Mouse (Mus musculus) midbrain, embryonic 13.5 days (tissue): ENCODE measurements around the gene Arid5b. TPM values are rescaled to one million over a fixed set of nuclear protein-coding genes. Genes with fewer than 3 reads are reported as not detected.

ENCODE experiments used
- ATAC-seq: fragments of 200-750 bp; cut with Nextera tagmentation; 2 replicates; pipeline ENCODE4 v1.8.0; 2017; ENCODE audit warnings: mild to moderate bottlenecking, moderate TSS enrichment, moderate library complexity
- H3K27ac ChIP-seq: fragments of 300-500 bp; sonication (generic); 2 replicates; pipeline ENCODE4 v1.5.1; 2015; ENCODE audit warnings: inconsistent platforms, mild to moderate bottlenecking, moderate library complexity
- H3K27me3 ChIP-seq: fragments of 300-500 bp; sonication (generic); 2 replicates; pipeline ENCODE4 v1.6.1; 2015; ENCODE audit warnings: mild to moderate bottlenecking, inconsistent platforms
- H3K36me3 ChIP-seq: fragments of 300-500 bp; sonication (generic); 2 replicates; pipeline ENCODE4 v1.6.1; 2015; ENCODE audit warnings: mild to moderate bottlenecking, inconsistent platforms
- H3K4me1 ChIP-seq: fragments of 300-500 bp; sonication (generic); replicated peaks from 2 replicates; pipeline ENCODE4 v1.6.1; 2015; ENCODE audit warnings: inconsistent platforms
- H3K4me2 ChIP-seq: fragments of 300-500 bp; sonication (generic); replicated peaks from 2 replicates; pipeline ENCODE4 v1.6.1; 2015; ENCODE audit warnings: moderate library complexity, mild to moderate bottlenecking, inconsistent platforms
- H3K4me3 ChIP-seq: fragments of 300-500 bp; sonication (generic); replicated peaks from 2 replicates; pipeline ENCODE4 v1.5.1; 2015; ENCODE audit warnings: mild to moderate bottlenecking, inconsistent platforms
- H3K9ac ChIP-seq: fragments of 300-500 bp; sonication (generic); replicated peaks from 2 replicates; pipeline ENCODE4 v1.6.1; 2015; ENCODE audit warnings: mild to moderate bottlenecking, inconsistent platforms
- H3K9me3 ChIP-seq: fragments of 300-500 bp; sonication (generic); 2 replicates; pipeline ENCODE4 v1.6.1; 2016; ENCODE audit warnings: mild to moderate bottlenecking, inconsistent platforms
- WGBS: fragments of 180-500 bp; shearing (Covaris S2); methylation state at CpG from one replicate; pipeline ENCODE4 v1.1.7; 2015; 5-methylcytosine and 5-hydroxymethylcytosine counted together
- polyA plus RNA-seq: library from polyadenylated mRNA; unstranded; fragments of >200 nt; fragmentation: Nextera tagmentation; extraction: Ambion mirVana; gene quantifications from 2 replicates; pipeline ENCODE4 v1.2.1, GENCODE M21; 2015

The Arid5b gene
- polyA plus RNA-seq, 1 experiment from 2014 or later = 20.5 TPM

GRCm38 (mm10) chr10:68180151-68180550 is 98.4 kb downstream of the Arid5b start:
- H3K9ac ChIP-seq = no peak overlapping the region
- H3K27me3 ChIP-seq = no peaks in the 10 kb centered on the region
- no peak overlapping the region for H3K27ac ChIP-seq
- peaks cover 4% of the 10 kb centered on the region for H3K36me3 ChIP-seq
- WGBS = 66% methylated on average over 4 of the region's 4 CpGs
- H3K4me2 ChIP-seq = no peak overlapping the region
- no peak overlapping the region for H3K4me3 ChIP-seq
- H3K4me1 ChIP-seq = no peaks in the 10 kb centered on the region
- ATAC-seq = no peak
- no peaks in the 10 kb centered on the region for H3K9me3 ChIP-seq

DNA sequence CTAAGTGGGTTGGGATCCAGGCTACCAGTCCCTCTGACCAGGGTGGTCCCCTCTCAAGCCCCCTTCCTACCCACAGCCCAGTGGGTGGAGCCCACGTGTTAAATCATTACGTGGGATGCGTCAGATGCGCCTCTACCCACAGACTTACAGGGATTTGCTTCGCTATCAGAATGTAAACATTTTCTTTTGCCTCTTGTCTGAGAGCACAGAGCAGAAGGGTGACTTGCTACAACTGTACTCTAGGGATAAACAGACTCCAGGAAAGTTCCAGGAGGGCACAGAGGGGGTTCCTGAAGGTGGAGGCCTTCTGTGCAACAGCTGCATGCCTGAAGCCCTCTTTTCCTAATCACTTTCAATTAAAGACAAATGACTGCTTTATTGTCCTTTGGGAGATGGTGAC is 98.8 kb downstream of the Arid5b start:
- no peaks in the 10 kb centered on the region for H3K27me3 ChIP-seq
- H3K4me1 ChIP-seq = no peaks in the 10 kb centered on the region
- 68% methylated on average over 5 of the region's 5 CpGs for WGBS
- no peaks in the 10 kb centered on the region; the same call in 1 of the 2 replicates for H3K36me3 ChIP-seq
- H3K27ac ChIP-seq = no peak overlapping the region
- no peak overlapping the region for H3K9ac ChIP-seq
- H3K4me2 ChIP-seq = no peak overlapping the region
- H3K9me3 ChIP-seq = no peaks in the 10 kb centered on the region
- H3K4me3 ChIP-seq = no peak overlapping the region
- ATAC-seq = no peak

GRCm38 (mm10) chr10:68179339-68179738 is 99.2 kb downstream of the Arid5b start:
- 86% methylated on average over 4 of the region's 4 CpGs for WGBS
- no peak for ATAC-seq

DNA sequence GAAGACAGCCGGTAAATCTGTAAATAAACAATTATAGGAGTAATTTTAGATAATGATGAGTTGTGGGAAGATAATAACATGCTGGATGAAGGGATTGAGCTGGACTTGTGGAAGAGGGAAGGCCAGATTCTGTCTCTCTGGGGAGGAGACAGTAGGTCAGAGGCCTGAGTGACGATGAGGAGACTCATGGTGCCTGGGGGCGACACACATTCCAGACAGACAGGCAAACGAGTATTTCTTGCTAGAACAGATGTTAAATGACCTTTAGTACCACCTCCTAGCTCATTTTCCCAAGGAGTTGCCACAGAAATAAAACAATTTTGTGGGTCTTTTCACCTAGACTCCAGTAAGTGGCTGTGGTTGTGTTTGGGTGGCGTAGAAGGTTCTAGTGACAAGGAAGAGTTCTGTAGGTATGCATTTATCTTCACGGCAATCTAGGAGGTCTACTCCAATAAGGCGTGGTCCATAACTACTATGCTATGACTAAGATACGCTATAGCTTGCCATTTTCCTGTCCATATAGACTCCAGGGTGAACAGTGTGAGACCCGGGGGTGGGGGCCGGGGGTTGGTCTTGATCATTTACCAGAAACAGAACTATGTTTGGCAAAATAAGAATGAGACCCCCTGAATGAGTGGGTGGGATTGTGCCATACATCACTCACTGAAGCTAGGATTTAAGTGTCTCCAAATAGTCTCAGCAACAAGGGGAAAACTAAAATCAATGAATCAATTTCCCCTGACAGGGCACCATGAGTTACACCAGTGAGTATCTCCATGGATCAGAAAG is 100.6 kb downstream of the Arid5b start:
- H3K27me3 ChIP-seq = no peaks in the 10 kb centered on the region
- WGBS = 86% methylated on average over 10 of the region's 10 CpGs
- no peak for ATAC-seq
- no peaks in the 10 kb centered on the region for H3K36me3 ChIP-seq
- H3K27ac ChIP-seq = no peak overlapping the region
- H3K4me3 ChIP-seq = no peak overlapping the region
- no peaks in the 10 kb centered on the region for H3K4me1 ChIP-seq
- no peak overlapping the region for H3K9ac ChIP-seq
- no peak overlapping the region for H3K4me2 ChIP-seq
- H3K9me3 ChIP-seq = no peaks in the 10 kb centered on the region

More at GRCm38 (mm10) chr10:68179339-68179738, 99.2 kb downstream of the Arid5b start:
- Histone ChIP-seq H3K9me3 (no peaks in the 10 kb centered on the region), H3K27me3 (no peaks in the 10 kb centered on the region), H3K27ac (no peak overlapping the region), H3K9ac (no peak overlapping the region), H3K4me2 (no peak overlapping the region), H3K4me3 (no peak overlapping the region), H3K4me1 (no peaks in the 10 kb centered on the region), H3K36me3 (no peaks in the 10 kb centered on the region)

DNA sequence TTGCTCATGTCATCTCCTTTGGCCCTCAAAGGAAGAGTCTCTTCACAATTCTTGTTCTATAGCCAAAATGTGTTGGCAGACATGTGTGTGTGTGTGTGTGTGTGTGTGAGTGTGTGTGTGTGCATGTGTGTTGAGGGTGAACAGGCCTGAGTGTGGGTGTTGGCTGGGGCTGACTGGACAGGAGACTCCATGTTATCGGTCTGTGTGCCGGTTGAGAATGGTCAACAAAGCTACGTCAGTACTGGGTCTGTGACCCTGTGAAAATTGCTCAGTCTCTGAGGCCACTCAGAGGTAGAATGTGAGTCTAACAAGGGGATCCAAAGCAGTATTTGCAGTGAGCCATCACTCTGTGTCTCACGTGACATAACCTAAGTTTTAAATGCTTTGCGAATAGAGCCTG is 102.7 kb downstream of the Arid5b start:
- Histone ChIP-seq H3K9ac (no peak overlapping the region), H3K9me3 (no peaks in the 10 kb centered on the region), H3K4me3 (no peak overlapping the region), H3K36me3 (no peaks in the 10 kb centered on the region), H3K4me2 (no peak overlapping the region), H3K4me1 (no peaks in the 10 kb centered on the region), H3K27me3 (no peaks in the 10 kb centered on the region), H3K27ac (no peak overlapping the region)
- no peak for ATAC-seq
- WGBS = 94% methylated on average over 5 of the region's 5 CpGs

DNA sequence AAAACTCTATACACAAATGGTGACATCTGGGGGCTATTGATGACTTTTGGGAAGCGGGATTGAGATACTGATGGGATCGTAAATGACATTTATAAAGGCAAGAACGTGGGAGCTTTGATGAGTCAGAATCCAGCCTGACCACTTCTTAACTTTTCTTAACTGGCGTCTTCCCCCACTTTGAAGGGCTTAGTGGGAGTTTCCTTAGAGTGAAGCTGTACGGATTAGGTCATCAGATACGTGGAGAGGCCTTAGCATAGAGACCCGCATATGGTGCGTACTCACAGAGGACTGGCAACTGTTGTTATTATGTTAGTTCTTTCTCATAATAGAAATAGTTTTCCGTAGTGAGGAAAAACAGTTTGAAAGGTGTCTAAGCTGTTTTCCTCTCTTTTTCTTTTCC is 104.9 kb downstream of the Arid5b start:
- Histone ChIP-seq H3K4me2 (no peak overlapping the region), H3K27me3 (no peaks in the 10 kb centered on the region), H3K27ac (no peak overlapping the region), H3K36me3 (no peaks in the 10 kb centered on the region), H3K9ac (no peak overlapping the region), H3K4me1 (no peaks in the 10 kb centered on the region), H3K9me3 (no peaks in the 10 kb centered on the region), H3K4me3 (no peak overlapping the region)
- 89% methylated on average over 9 of the region's 9 CpGs for WGBS
- ATAC-seq = no peak

DNA sequence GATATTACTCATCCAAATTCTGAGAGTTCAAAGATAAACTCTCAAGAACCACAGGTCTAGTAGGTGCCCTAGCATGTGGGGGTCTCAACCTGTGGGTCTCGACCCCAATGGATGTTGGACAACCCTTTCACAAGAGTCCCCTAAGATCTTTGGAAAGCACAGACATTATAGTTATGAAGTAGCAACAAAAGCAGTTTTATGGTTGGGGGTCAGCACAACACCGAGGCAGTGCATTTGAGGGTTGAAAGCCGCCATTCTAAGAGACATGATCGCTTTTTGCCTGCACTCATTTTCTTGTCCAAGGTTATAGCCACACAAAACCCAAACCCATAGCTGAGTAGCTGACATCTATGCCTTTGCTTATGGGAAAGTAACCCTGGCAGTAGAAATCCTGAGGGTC is 105.6 kb downstream of the Arid5b start:
- no peak overlapping the region for H3K27ac ChIP-seq
- no peak for ATAC-seq
- no peaks in the 10 kb centered on the region for H3K27me3 ChIP-seq
- H3K4me1 ChIP-seq = 0 out of 2 replicates have a peak, but pooled peaks cover 3% of the 10 kb centered on the region
- no peaks in the 10 kb centered on the region for H3K9me3 ChIP-seq
- no peak overlapping the region for H3K9ac ChIP-seq
- H3K36me3 ChIP-seq = no peaks in the 10 kb centered on the region
- no peak overlapping the region for H3K4me3 ChIP-seq
- 95% methylated on average over 4 of the region's 4 CpGs for WGBS
- no peak overlapping the region for H3K4me2 ChIP-seq

DNA sequence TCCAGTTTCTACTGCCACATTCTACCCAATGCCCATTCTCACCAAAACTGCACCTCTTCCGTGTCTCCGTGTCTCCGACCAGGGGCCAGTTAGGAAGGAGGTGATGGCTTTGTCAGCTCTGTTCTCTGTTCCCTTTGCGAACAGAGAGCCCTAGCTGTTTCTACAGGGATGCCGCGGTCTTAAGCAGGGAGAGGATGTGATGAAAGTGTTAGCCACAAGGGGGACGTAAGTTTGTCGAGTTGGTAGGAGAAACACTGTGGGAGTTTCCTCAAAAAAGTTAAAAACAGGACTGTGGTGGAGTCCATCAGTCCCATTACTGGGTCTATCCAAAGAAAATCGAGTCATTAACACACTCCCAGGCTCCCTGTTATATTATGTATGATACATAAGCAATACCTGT is 106.6 kb downstream of the Arid5b start:
- H3K27ac ChIP-seq = no peak overlapping the region
- H3K4me1 ChIP-seq = peaks cover 10% of the 10 kb centered on the region; the same call in 1 of the 2 replicates
- 50% methylated on average over 9 of the region's 9 CpGs for WGBS
- ATAC-seq = no peak
- H3K9me3 ChIP-seq = no peaks in the 10 kb centered on the region
- no peaks in the 10 kb centered on the region for H3K27me3 ChIP-seq
- no peak overlapping the region for H3K4me3 ChIP-seq
- no peaks in the 10 kb centered on the region for H3K36me3 ChIP-seq
- H3K4me2 ChIP-seq = no peak overlapping the region
- H3K9ac ChIP-seq = no peak overlapping the region

DNA sequence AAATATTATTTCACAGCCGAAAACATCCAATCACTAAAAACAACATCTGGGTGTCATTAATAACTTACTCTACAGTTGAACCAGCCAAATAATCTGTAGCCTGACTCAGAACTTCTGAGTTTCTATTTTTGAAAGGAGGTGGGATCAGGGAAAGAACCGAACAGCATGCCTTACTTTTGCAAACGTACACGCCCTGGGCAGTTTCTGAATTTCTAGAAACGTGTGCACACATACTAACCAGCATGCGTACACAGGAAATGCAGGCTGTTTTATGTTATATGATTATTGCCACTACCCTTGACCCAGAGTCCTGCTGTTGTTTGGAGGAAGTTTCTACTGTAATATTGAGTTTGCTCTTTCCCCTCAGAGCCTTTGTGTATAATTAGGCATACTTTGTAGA is 109.9 kb downstream of the Arid5b start:
- Histone ChIP-seq H3K4me3 (no peak overlapping the region), H3K4me2 (no peak overlapping the region), H3K4me1 (peaks cover 25% of the 10 kb centered on the region), H3K9me3 (no peaks in the 10 kb centered on the region), H3K27me3 (no peaks in the 10 kb centered on the region), H3K9ac (no peak overlapping the region), H3K27ac (no peak overlapping the region), H3K36me3 (no peaks in the 10 kb centered on the region)
- ATAC-seq = no peak
- 90% methylated on average over 6 of the region's 6 CpGs for WGBS

DNA sequence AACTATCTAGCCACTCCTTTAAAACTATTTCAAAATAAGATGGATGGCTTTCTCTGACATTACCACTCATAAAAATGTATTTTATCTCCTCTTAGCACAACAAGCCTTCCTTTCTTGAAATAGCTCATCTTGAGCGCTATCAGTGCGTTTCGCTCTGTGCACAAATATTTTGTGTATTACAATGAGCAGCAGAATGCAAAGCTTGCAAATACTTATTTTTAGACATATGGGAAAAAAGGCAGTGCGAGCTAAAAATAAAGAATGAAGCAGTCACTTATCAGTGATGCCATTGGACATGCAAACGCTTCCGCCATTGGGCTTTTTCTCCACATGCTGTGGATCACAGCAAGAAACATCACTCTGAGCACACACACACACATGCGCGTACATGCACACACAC is 110.4 kb downstream of the Arid5b start:
- H3K27ac ChIP-seq = no peak overlapping the region
- H3K4me3 ChIP-seq = no peak overlapping the region
- no peak overlapping the region for H3K4me2 ChIP-seq
- 94% methylated on average over 8 of the region's 8 CpGs for WGBS
- H3K27me3 ChIP-seq = no peaks in the 10 kb centered on the region
- peaks cover 25% of the 10 kb centered on the region for H3K4me1 ChIP-seq
- no peak for ATAC-seq
- H3K9me3 ChIP-seq = no peaks in the 10 kb centered on the region
- no peaks in the 10 kb centered on the region for H3K36me3 ChIP-seq
- no peak overlapping the region for H3K9ac ChIP-seq

DNA sequence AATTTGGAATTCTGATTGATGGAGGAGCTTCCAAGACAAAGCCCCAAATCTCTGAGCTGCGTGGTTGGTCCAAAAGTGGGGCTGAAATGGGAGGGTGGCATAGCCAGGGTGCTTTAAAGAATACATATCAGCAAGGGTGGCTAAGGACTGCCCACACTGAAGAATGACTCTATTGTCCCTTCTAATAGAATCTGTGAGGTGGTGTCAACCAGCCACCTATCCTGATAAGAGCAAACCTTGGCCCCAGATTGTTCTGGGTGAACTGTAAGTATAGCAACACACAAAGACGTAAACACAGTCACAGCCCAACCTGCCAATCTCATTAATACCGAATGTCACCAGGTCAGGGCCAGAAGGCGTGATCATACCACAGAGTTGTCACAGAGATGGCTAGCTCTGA is 111.4 kb downstream of the Arid5b start:
- Histone ChIP-seq H3K36me3 (no peaks in the 10 kb centered on the region), H3K9ac (no peak overlapping the region), H3K4me3 (no peak overlapping the region), H3K9me3 (no peaks in the 10 kb centered on the region), H3K27me3 (no peaks in the 10 kb centered on the region), H3K27ac (no peak overlapping the region), H3K4me1 (peaks cover 25% of the 10 kb centered on the region), H3K4me2 (no peak overlapping the region)
- 57% methylated on average over 4 of the region's 4 CpGs for WGBS
- peak; percentile 9; the same call in 1 of the 2 replicates for ATAC-seq

DNA sequence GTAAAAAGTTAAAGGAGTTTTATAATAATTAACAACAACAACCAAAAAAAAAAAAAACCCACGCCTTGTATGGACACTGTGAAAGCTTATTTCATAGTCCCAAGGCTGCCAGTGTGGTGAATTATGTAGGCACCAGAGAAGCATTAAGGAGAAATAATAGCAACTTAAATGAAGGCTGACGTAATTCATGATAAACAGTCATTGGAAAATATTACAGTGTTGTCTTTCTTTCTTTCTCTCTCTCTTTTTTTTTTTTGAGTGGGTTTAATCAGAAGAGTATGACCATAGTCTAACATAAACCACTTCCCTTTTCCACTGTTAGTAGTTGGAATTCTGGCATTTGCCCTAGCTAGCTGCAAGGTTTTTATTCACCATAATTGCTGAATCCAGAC is 111.8 kb downstream of the Arid5b start:
- Histone ChIP-seq H3K4me1 (peaks cover 25% of the 10 kb centered on the region), H3K36me3 (no peaks in the 10 kb centered on the region), H3K27me3 (no peaks in the 10 kb centered on the region), H3K27ac (no peak overlapping the region), H3K9ac (no peak overlapping the region), H3K4me3 (no peak overlapping the region), H3K4me2 (no peak overlapping the region), H3K9me3 (no peaks in the 10 kb centered on the region)
- WGBS = 75% methylated on average over 2 of the region's 2 CpGs
- ATAC-seq = no peak
